Mouse (Mus musculus) lung, postnatal 10 days (tissue): ENCODE results near the gene Trap1.
"Not testable (repeated sequence)": the region's sequence is repeated elsewhere in the genome, so short reads cannot be mapped to it uniquely, and the experiment has no call there.

Experiments used
- DNase-seq: peaks from one replicate; pipeline ENCODE4 v3.0.0; 2021

Trap1 gene

GRCm38 (mm10) chr16:4077384-4078061 lies at the start of gene Trap1:
Gene Trap1 (minus strand): TSS chr16:4077827.
- peak; percentile 96 for DNase-seq

GRCm38 (mm10) chr16:4117072-4117471 lies 39.4 kb upstream of the Trap1 start:
- DNase-seq = peak; percentile 6

- DNase-seq = no peak
Measured at GRCm38 (mm10) chr16:4100374-4100773, 22.7 kb upstream of the Trap1 start.

GRCm38 (mm10) chr16:4097521-4097920 lies 19.9 kb upstream of the Trap1 start:
- DNase-seq = no peak

- DNase-seq = no peak
Measured at GRCm38 (mm10) chr16:4096898-4097297, 19.3 kb upstream of the Trap1 start.

GRCm38 (mm10) chr16:4096141-4096540 lies 18.5 kb upstream of the Trap1 start:
- no peak for DNase-seq

GRCm38 (mm10) chr16:4087214-4087913 lies 9.7 kb upstream of the Trap1 start:
- DNase-seq = no peak

GRCm38 (mm10) chr16:4085851-4086387 lies 8.3 kb upstream of the Trap1 start:
- no peak for DNase-seq

- no peak for DNase-seq
Measured at GRCm38 (mm10) chr16:4085051-4085450, 7.4 kb upstream of the Trap1 start.

- DNase-seq = not testable (repeated sequence)
Measured at GRCm38 (mm10) chr16:4080419-4080818, 2.8 kb upstream of the Trap1 start.

- peak; percentile 29 for DNase-seq
Measured at GRCm38 (mm10) chr16:4079656-4080055, 2.0 kb upstream of the Trap1 start.

- not testable (repeated sequence) for DNase-seq
Measured at GRCm38 (mm10) chr16:4078302-4078701, 675 bp upstream of the Trap1 start.

- no peak for DNase-seq
Measured at GRCm38 (mm10) chr16:4074836-4075235, 2.8 kb downstream of the Trap1 start.

- DNase-seq = no peak
Measured at GRCm38 (mm10) chr16:4074297-4074696, 3.3 kb downstream of the Trap1 start.

GRCm38 (mm10) chr16:4068588-4068987 lies 9.0 kb downstream of the Trap1 start:
- DNase-seq = peak; percentile 82

- no peak for DNase-seq
Measured at GRCm38 (mm10) chr16:4064945-4065344, 12.7 kb downstream of the Trap1 start.

- no peak for DNase-seq
Measured at GRCm38 (mm10) chr16:4053811-4054210, 23.8 kb downstream of the Trap1 start.

GRCm38 (mm10) chr16:4052601-4053000 lies 25.0 kb downstream of the Trap1 start:
- DNase-seq = no peak

GRCm38 (mm10) chr16:4045524-4045923 lies 32.1 kb downstream of the Trap1 start:
- DNase-seq = no peak

- no peak for DNase-seq
Measured at GRCm38 (mm10) chr16:4044093-4044492, 33.5 kb downstream of the Trap1 start.

GRCm38 (mm10) chr16:4041646-4042045 lies 36.0 kb downstream of the Trap1 start:
- no peak for DNase-seq

GRCm38 (mm10) chr16:4040206-4040605 lies 37.4 kb downstream of the Trap1 start:
- no peak for DNase-seq

GRCm38 (mm10) chr16:4037690-4038089 lies 39.9 kb downstream of the Trap1 start:
- no peak for DNase-seq

- no peak for DNase-seq
Measured at GRCm38 (mm10) chr16:4036807-4037206, 40.8 kb downstream of the Trap1 start, which contains the start of gene Dnase1. Gene Dnase1 (plus strand): TSS chr16:4036942.
